Mouse (Mus musculus): Measurements from ENCODE around the gene Pyroxd2. TPM values are rescaled to one million over a fixed set of nuclear protein-coding genes. Genes with fewer than 3 reads are reported as not detected.

The Pyroxd2 gene
- polyA plus RNA-seq, 1 experiment: 0.06 TPM

DNA sequence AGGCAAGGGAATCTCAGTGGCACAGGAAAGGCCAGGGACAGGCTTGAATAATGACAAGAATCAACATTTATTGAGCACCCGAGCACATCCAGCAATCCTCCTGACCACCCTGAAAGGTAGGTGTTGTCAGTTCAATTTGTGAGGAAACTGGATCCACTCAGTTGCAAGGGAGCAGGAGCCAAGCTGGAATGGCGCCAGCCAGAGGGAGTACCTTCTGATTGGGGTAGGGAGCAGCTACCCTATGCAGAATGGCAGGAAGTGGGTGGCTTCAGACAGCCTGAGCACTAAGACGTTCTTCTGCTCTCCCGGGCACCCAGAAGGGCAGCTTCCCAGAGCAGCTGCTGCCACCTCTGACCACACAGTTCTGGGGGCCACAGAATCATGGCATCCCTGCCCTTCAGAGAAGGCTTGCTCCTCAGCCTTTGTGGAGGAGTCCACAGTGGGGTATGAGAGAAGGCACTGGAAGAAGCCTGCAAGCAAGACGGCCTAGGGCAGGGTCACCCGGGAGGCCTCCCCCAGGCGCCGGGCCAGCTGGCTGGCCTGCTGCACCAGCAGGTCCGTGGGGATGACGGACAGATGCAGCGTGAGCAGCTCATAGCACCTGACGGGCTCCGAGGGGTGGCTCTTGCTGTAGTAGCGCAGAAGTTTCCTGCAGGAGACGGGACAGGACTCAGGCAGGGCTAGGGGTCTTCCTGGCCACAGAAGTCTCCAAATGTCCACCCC lies 2.7 kb upstream of the Pyroxd2 start:
- H3K36me3 ChIP-seq (ENCODE audit: control insufficient read depth, insufficient read depth): no peaks in the 10 kb centered on the region
- H3ac ChIP-seq (ENCODE audit: control insufficient read depth, insufficient read length, low read depth): no peak overlapping the region
- H3K79me2 ChIP-seq (ENCODE audit: control insufficient read depth, insufficient read depth): no peaks in the 10 kb centered on the region
- no peaks in the 10 kb centered on the region for H3K27me3 ChIP-seq (ENCODE audit: control insufficient read depth, insufficient read depth, insufficient read length)
- H3K79me3 ChIP-seq (ENCODE audit: low read depth): no peaks in the 10 kb centered on the region
- no peak overlapping the region for H3K4me3 ChIP-seq (ENCODE audit: insufficient read depth, poor library complexity, severe bottlenecking)
- TF ChIP-seq CTCF (IDR thresholded peaks at IDR 0.05; ENCODE audit: control insufficient read depth, insufficient read depth, insufficient read length) (no peak), CEBPB (IDR thresholded peaks at IDR 0.05; ENCODE audit: low read depth) (no peak), MYOG (IDR thresholded peaks at IDR 0.05; ENCODE audit: control insufficient read depth, extremely low read depth, insufficient read length) (no peak), USF1 (IDR thresholded peaks at IDR 0.05; ENCODE audit: low read depth) (no peak), MYOD1 (IDR thresholded peaks at IDR 0.05; ENCODE audit: control insufficient read depth, insufficient read length, low read depth) (no peak), MAX (IDR thresholded peaks at IDR 0.05) (no peak), FOSL1 (IDR thresholded peaks at IDR 0.05; ENCODE audit: insufficient read depth, low read length, poor library complexity, severe bottlenecking) (no peak)

DNA sequence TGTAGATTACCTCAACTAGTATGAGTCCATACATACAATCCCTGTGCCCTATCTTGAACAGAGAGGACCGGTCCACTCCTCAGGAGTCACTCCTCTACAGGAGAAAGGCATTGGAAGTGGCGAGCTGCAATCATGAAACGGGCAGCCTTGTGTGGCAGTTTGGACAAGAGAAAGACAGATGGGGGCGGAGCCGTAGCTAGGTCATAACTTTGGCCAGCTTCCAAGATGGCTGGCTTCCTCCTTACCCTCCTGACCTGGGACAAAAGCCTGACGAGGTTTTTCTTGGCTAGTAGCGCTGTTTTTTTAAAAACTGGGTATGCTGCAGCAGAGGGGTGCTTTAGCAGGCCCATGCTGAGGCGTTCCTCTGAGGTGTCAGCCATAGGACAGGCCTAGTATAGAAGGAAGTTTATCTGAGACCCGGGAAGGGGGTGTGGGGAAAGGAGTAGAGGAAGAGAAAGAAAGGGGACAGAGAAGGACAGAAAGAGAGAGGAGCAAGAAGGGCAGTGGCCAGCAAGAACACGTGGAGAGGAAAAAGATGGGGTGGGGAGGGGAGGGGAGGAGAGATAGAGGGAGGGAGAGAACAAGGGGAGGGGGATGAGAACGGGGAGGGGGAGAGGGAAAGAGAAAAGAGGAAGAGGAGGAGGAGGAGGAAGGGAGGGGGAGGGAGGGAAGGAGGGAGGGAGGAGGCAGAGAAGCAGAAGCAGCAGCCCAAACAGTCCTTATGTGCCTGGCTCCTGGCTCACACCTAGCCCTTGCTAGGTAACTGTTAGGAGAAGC lies 754 bp upstream of the Pyroxd2 start:
- Histone ChIP-seq H3K27me3 (ENCODE audit: control insufficient read depth, insufficient read depth, insufficient read length) (no peaks in the 10 kb centered on the region), H3ac (ENCODE audit: control insufficient read depth, insufficient read length, low read depth) (no peak overlapping the region), H3K79me2 (ENCODE audit: control insufficient read depth, insufficient read depth) (no peaks in the 10 kb centered on the region), H3K79me3 (ENCODE audit: low read depth) (no peaks in the 10 kb centered on the region), H3K4me3 (ENCODE audit: insufficient read depth, poor library complexity, severe bottlenecking) (no peak overlapping the region), H3K36me3 (ENCODE audit: control insufficient read depth, insufficient read depth) (no peaks in the 10 kb centered on the region)
- TF ChIP-seq CEBPB (IDR thresholded peaks at IDR 0.05; ENCODE audit: low read depth) (no peak), CTCF (IDR thresholded peaks at IDR 0.05; ENCODE audit: control insufficient read depth, insufficient read depth, insufficient read length) (no peak), MAX (IDR thresholded peaks at IDR 0.05) (no peak), USF1 (IDR thresholded peaks at IDR 0.05; ENCODE audit: low read depth) (no peak), FOSL1 (IDR thresholded peaks at IDR 0.05; ENCODE audit: insufficient read depth, low read length, poor library complexity, severe bottlenecking) (no peak), MYOG (IDR thresholded peaks at IDR 0.05; ENCODE audit: control insufficient read depth, extremely low read depth, insufficient read length) (no peak), MYOD1 (IDR thresholded peaks at IDR 0.05; ENCODE audit: control insufficient read depth, insufficient read length, low read depth) (no peak)

DNA sequence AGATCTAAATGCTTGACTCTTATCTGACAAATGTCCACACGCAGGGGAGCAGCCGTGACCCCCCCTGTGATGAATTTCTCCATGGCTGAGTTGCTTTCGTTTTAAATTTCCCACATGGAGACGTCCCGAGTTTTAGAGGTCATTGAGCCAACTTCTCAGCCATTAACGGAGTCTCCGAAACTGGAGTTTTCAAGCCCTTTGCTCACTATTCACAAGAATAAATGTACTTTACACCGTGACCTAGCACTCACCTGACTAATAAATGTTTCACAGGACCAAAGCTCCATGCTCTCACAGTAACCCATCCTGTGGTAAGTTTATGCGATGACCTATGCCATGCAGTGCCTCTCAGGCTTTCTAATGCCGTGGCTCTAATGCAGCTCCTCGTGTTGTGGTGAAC lies 2.4 kb downstream of the Pyroxd2 start:
- Histone ChIP-seq H3K36me3 (ENCODE audit: control insufficient read depth, insufficient read depth) (no peaks in the 10 kb centered on the region), H3K4me3 (ENCODE audit: insufficient read depth, poor library complexity, severe bottlenecking) (no peak overlapping the region)

DNA sequence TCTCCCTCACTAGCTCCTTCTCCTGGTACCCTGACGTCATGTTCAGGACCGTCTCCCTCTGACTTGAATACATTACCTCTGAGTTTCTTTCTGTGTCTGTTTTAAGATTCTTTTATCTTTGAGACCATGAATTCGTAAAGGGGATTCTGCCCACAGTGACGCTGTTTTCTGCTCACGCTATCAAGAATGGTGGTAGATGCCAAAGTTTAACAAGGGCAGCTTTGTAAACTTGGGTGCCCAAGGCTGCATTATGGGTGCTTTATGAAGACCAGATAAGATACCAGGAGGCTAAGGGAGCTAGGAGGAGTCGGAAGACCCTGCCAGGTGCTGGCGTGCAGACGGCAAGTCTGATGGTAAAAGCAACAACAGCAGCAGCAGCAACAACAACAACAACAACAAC lies 5.9 kb downstream of the Pyroxd2 start:
- Histone ChIP-seq H3K4me3 (ENCODE audit: insufficient read depth, poor library complexity, severe bottlenecking) (no peak overlapping the region), H3ac (ENCODE audit: control insufficient read depth, insufficient read length, low read depth) (no peak overlapping the region), H3K79me2 (ENCODE audit: control insufficient read depth, insufficient read depth) (no peaks in the 10 kb centered on the region), H3K27me3 (ENCODE audit: control insufficient read depth, insufficient read depth, insufficient read length) (no peaks in the 10 kb centered on the region), H3K36me3 (ENCODE audit: control insufficient read depth, insufficient read depth) (no peaks in the 10 kb centered on the region), H3K79me3 (ENCODE audit: low read depth) (no peaks in the 10 kb centered on the region)
- TF ChIP-seq MYOD1 (IDR thresholded peaks at IDR 0.05; ENCODE audit: control insufficient read depth, insufficient read length, low read depth): no peak
- TF ChIP-seq MAX (IDR thresholded peaks at IDR 0.05): no peak
- TF ChIP-seq FOSL1 (IDR thresholded peaks at IDR 0.05; ENCODE audit: insufficient read depth, low read length, poor library complexity, severe bottlenecking): no peak
- TF ChIP-seq MYOG (IDR thresholded peaks at IDR 0.05; ENCODE audit: control insufficient read depth, extremely low read depth, insufficient read length): no peak
- no peak for TF ChIP-seq CTCF (IDR thresholded peaks at IDR 0.05; ENCODE audit: control insufficient read depth, insufficient read depth, insufficient read length)
- TF ChIP-seq USF1 (IDR thresholded peaks at IDR 0.05; ENCODE audit: low read depth): no peak
- TF ChIP-seq CEBPB (IDR thresholded peaks at IDR 0.05; ENCODE audit: low read depth): no peak

More for the DNA sequence above, 2.4 kb downstream of the Pyroxd2 start:
- no peaks in the 10 kb centered on the region for H3K79me3 ChIP-seq (ENCODE audit: low read depth)
- H3K27me3 ChIP-seq (ENCODE audit: control insufficient read depth, insufficient read depth, insufficient read length): no peaks in the 10 kb centered on the region
- no peaks in the 10 kb centered on the region for H3K79me2 ChIP-seq (ENCODE audit: control insufficient read depth, insufficient read depth)
- no peak overlapping the region for H3ac ChIP-seq (ENCODE audit: control insufficient read depth, insufficient read length, low read depth)
- TF ChIP-seq USF1 (IDR thresholded peaks at IDR 0.05; ENCODE audit: low read depth) (no peak), CEBPB (IDR thresholded peaks at IDR 0.05; ENCODE audit: low read depth) (no peak), MYOG (IDR thresholded peaks at IDR 0.05; ENCODE audit: control insufficient read depth, extremely low read depth, insufficient read length) (no peak), FOSL1 (IDR thresholded peaks at IDR 0.05; ENCODE audit: insufficient read depth, low read length, poor library complexity, severe bottlenecking) (no peak), MYOD1 (IDR thresholded peaks at IDR 0.05; ENCODE audit: control insufficient read depth, insufficient read length, low read depth) (no peak), MAX (IDR thresholded peaks at IDR 0.05) (no peak), CTCF (IDR thresholded peaks at IDR 0.05; ENCODE audit: control insufficient read depth, insufficient read depth, insufficient read length) (no peak)

DNA sequence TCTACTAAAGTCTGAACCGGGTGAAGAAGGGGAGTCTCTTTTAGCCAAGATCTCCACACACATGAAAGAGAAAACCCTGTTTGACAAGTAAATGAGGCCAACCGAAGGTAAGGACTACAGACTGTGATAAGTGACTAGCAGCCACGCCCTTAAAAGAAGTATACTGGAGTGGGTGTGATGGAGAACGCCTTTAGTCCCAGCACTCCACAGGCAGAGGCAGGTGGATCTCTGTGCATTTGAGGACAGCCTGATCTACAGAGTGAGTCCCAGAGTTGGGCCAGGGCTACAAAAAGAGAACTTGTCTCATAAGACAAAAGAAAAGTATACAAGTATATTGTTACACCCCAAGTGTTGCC lies 6.7 kb downstream of the Pyroxd2 start:
- Histone ChIP-seq H3K79me2 (ENCODE audit: control insufficient read depth, insufficient read depth) (no peaks in the 10 kb centered on the region), H3K27me3 (ENCODE audit: control insufficient read depth, insufficient read depth, insufficient read length) (no peaks in the 10 kb centered on the region), H3K4me3 (ENCODE audit: insufficient read depth, poor library complexity, severe bottlenecking) (no peak overlapping the region), H3K36me3 (ENCODE audit: control insufficient read depth, insufficient read depth) (no peaks in the 10 kb centered on the region), H3ac (ENCODE audit: control insufficient read depth, insufficient read length, low read depth) (no peak overlapping the region), H3K79me3 (ENCODE audit: low read depth) (no peaks in the 10 kb centered on the region)
- TF ChIP-seq USF1 (IDR thresholded peaks at IDR 0.05; ENCODE audit: low read depth) (no peak), CTCF (IDR thresholded peaks at IDR 0.05; ENCODE audit: control insufficient read depth, insufficient read depth, insufficient read length) (no peak), CEBPB (IDR thresholded peaks at IDR 0.05; ENCODE audit: low read depth) (no peak), MYOD1 (IDR thresholded peaks at IDR 0.05; ENCODE audit: control insufficient read depth, insufficient read length, low read depth) (no peak), MYOG (IDR thresholded peaks at IDR 0.05; ENCODE audit: control insufficient read depth, extremely low read depth, insufficient read length) (no peak), FOSL1 (IDR thresholded peaks at IDR 0.05; ENCODE audit: insufficient read depth, low read length, poor library complexity, severe bottlenecking) (no peak)
